Mouse (Mus musculus): ENCODE measurements around the gene Gm49333.

The Gm49333 gene

GRCm38 (mm10) chr16:20611357-20612227, at the start of gene Gm49333, which contains the start of the genes Eef1akmt4 and Alg3:
Gene Gm49333, plus strand, starts transcription at chr16:20611610.
Gene Eef1akmt4, plus strand, starts transcription at chr16:20611593.
Gene Alg3, minus strand, starts transcription at chr16:20611735.
- 1% methylated on average over 41 of the region's 41 CpGs for WGBS

DNA sequence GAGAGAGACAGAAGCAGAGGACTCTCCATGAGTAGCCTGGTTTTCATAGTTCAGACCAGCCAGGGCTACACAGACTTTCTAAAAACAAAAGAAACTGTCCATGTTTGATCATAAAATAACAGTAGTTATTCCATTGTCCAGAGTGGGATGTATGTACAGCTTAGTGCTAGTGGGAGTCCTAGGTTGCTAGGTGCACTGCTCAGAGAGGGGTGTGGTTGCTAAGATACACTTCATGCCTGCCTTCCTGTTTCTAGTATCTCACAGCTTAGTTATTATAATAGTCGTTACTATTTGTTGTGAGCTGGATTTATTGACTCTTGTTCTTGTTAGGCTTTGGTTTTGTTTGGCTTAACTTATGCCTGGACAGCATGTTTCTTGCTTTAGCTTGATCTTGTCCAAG, 46.3 kb upstream of the Gm49333 start:
- WGBS, result 32% methylated on average over 1 of the region's 1 CpGs

GRCm38 (mm10) chr16:20589366-20589938, 22.0 kb upstream of the Gm49333 start, which contains the start of gene Vwa5b2:
Gene Vwa5b2, plus strand, starts transcription at chr16:20589471.
- WGBS, result under 1% methylated on average over 24 of the region's 24 CpGs

- WGBS, result under 1% methylated on average over 39 of the region's 39 CpGs
Observed at GRCm38 (mm10) chr16:20589939-20590679, 21.3 kb upstream of the Gm49333 start.

- 8% methylated on average over 17 of the region's 17 CpGs for WGBS
Observed at GRCm38 (mm10) chr16:20590680-20591038, 20.8 kb upstream of the Gm49333 start.

DNA sequence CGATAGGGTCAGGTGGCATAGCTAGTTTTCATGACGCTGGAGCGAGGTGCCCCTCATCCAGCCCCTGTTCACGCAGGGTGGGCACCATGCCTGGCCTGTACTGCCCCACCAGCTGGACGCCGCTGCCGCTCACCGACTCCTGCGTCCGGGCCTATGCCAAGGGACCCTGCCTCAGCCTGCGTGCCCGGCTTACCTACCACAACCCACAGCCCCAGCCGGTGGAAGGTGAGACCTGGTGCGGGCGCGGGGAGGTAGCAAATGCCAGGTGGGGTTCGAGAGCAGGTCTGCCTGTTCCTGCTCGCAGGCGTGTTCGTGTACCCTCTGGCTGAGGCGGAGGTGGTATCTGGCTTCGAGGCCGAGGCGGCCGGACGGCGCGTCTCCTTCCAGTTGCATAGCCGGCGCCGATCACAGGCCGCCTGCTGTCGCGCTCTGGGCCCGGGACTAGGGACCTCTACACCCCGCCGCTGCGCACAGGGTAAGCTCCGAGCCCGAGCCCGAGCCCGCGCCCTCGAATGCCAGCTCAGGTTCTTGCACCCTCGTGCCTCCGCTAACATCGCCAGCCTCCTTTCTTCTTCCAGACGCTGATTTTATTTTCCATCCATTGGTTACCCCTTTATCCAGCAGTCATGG, 20.2 kb upstream of the Gm49333 start:
- 33% methylated on average over 48 of the region's 48 CpGs for WGBS

DNA sequence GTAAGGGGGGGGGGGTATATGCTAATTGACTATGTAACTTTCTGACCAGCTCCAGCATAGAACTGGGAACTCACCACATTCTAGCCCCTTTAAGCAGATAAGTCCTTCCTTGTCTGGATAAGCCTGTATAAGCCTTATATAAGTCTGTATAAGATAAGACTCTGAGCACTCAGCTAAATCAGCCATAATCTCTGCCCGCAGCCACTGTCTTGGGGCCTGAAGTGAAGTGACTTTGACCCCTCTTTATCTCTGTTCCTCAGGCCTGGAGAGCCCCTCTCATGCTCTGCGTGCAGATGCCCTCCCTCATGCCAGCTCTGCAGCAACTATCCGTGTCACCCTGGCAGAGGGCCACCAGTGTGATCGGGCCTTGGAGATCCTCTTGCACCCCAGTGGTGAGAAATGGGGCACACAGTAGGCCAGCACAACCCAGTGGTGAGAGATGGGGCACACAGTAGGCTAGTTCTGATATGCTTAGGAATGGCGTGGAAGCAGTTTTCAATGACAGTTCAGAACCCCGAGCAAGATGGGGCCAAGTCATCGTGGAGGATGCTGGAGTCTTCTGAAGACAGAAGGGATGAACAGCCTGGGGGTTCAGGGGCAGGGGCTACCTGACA, 16.2 kb upstream of the Gm49333 start:
- 90% methylated on average over 7 of the region's 7 CpGs for WGBS

- 89% methylated on average over 4 of the region's 4 CpGs for WGBS
Observed at GRCm38 (mm10) chr16:20595737-20596136, 15.7 kb upstream of the Gm49333 start.

- 72% methylated on average over 7 of the region's 7 CpGs for WGBS
Observed at GRCm38 (mm10) chr16:20596687-20597441, 14.5 kb upstream of the Gm49333 start.

- 51% methylated on average over 5 of the region's 5 CpGs for WGBS
Observed at GRCm38 (mm10) chr16:20600511-20600910, 10.9 kb upstream of the Gm49333 start.

- WGBS, result 52% methylated on average over 9 of the region's 9 CpGs
Observed at GRCm38 (mm10) chr16:20604705-20605104, 6.7 kb upstream of the Gm49333 start.

DNA sequence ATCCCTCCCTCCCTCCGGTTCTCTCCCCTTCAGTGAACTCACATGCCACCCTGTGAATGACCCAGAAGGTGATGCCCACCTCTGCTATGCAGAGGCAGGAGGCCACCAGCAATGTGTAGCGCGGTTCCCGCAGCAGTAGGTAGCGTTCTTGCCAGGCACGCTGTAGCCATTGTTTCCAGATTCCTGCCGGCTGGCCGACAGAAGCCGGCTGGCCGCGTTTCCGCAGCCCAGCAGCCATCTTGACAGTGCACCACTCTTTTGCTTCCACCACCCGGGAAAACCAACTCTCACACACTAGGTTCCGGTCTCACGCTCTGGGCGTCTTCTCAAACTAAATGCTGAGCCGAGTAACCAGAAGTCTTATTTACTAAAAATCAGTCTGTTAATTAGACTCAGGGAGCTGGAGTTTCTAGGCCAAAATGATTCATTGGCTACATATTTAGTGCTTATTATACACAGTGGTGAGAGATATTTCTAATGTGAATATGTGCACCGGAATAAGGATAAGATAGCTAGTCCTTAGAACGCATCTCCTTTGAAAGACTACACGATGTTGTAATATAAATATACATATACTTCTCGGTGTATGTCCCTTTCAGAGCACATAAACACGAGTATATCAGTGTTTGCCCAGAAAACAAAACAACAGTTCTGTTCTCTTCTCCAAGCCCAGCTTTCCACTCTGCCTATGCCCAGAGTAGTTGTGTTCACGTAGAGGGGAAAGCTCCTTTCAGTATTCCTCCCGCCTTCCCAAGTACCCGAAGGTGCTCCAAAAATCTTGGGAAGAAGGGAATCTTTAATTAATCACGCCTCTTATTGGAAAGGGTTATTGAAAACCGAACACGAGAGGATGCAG, 681 bp upstream of the Gm49333 start:
- WGBS, result under 1% methylated on average over 28 of the region's 28 CpGs

DNA sequence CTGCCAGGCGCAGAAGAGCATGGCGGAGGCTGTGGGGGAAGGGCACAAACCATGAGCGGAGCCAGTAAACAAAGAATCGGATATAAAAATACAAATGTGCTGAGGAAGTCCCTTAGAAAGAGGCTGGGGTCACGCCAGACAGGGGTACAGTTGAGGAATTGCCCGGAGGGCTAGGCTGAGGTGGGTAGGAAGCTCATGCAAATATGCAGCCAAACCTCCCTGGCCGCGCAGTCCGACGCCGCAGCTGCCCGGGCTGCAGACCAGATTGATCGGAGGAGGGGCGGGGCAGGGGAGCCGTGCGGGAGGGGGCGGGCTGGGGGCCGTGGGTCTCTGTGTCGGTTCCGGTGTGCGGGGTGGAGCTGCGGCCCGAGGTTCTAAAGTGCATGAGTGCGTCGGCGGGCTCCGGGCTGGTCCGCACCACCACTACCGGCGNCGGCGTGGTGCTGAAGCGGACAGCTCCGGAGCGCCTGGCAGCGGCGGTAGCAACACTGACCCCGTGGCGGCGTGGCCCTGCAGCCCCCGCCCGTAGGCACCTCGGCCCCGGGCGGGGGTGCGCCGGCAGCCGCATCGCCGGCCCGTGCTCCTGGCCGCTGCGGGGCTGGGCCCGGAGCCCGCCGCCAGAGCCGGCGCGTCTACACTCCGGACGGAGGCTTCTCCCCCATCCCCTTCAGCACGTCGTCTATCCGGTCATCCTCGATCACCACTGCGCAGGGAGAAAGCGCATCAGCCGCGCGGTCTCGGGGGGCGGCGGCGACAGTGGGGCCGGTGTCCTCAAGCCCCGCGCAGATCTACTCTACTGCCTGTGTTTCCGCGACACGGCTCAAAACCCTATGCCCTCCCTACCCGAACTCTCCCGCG, 8.4 kb downstream of the Gm49333 start:
- 4% methylated on average over 82 of the region's 83 CpGs for WGBS

DNA sequence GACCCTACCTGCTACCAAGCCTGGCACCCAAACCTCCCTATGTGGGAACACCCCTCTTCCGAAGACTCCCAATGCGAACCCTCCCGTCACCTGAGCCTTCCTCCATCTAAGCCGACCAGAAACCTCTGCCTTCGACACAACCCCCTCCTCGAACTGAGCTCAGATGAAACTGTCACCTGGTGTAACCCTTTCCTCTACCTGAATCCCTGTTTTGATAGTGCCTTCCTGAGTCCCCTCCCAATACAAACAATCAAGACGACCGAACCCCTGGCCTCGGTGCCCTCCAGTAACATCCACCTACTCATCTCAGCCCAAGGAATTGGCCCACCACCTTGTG, 9.0 kb downstream of the Gm49333 start:
- 2% methylated on average over 9 of the region's 9 CpGs for WGBS

- under 1% methylated on average over 32 of the region's 32 CpGs for WGBS
Observed at GRCm38 (mm10) chr16:20620751-20621190, 9.4 kb downstream of the Gm49333 start.

- under 1% methylated on average over 92 of the region's 92 CpGs for WGBS
Observed at GRCm38 (mm10) chr16:20621191-20621990, 10.0 kb downstream of the Gm49333 start, which contains the start of gene Camk2n2. Gene Camk2n2, minus strand, starts transcription at chr16:20621287.

DNA sequence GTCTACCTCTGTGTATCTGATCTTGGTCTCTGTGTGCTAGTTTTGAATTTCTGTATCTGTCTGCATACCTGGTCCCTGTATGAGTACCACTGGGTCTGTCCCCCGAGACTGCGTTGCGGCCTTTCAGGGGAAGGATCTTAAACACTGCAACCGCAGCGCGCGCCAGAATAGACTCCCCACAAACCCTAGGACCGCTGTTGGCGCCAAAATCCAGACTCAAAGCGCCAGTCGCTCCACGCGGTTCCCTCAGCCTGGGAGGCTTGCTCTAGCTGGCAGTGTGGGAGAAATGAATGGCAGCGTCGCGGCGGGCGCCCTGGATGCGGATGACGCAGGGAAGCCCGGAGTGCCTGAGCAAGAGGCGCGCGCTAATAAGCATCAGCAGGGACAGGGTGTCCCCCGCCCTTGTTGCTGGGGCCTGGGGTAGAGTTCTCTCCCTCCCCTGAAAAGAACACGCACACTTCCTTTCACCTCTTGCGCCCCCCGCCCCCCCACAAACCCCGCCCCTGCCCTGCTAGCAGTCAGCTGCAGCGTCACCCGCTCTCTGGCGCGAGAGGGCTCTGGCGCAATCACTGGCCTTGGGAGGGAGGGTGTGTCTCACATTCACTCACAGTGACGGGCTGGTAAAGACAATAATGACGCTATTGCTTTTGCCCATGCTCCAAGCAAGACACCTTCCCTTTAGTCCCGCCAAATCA, 10.7 kb downstream of the Gm49333 start:
- WGBS, result under 1% methylated on average over 37 of the region's 37 CpGs
